Mouse (Mus musculus) heart, postnatal 4 days (tissue): ENCODE data around the gene Atp2b2. TPM values are rescaled to one million over a fixed set of nuclear protein-coding genes. Genes with fewer than 3 reads are reported as not detected.
A peak's percentile ranks its signal among the peaks of the same experiment; 100 is the strongest.
"Not testable (repeated sequence)": the region's sequence is repeated elsewhere in the genome, so short reads cannot be mapped to it uniquely, and the experiment has no call there.

ENCODE experiments used
- DNase-seq: peaks from one replicate; pipeline ENCODE4 v3.0.0; 2021
- total RNA-seq, 2 experiments: library from RNA; stranded (reverse); gene quantifications; 2 replicates each; pipeline ENCODE4 v1.2.3; 2021

Atp2b2 gene
- total RNA-seq, 2 experiments from 2014 or later, result 0.88 to 1.2 TPM

GRCm38 (mm10) chr6:113785658-113786057, 256.8 kb downstream of the Atp2b2 start:
- DNase-seq, result no peak

- DNase-seq, result no peak
Measured at GRCm38 (mm10) chr6:113778229-113778753, 264.1 kb downstream of the Atp2b2 start.

- DNase-seq, result no peak
Measured at GRCm38 (mm10) chr6:113768804-113769203, 273.6 kb downstream of the Atp2b2 start.

GRCm38 (mm10) chr6:113761644-113762043, 280.8 kb downstream of the Atp2b2 start:
- peak; percentile 70 for DNase-seq

- no peak for DNase-seq
Measured at GRCm38 (mm10) chr6:113749119-113749685, 293.2 kb downstream of the Atp2b2 start.

GRCm38 (mm10) chr6:113748351-113748750, 294.1 kb downstream of the Atp2b2 start:
- no peak for DNase-seq

GRCm38 (mm10) chr6:113747284-113747683, 295.1 kb downstream of the Atp2b2 start:
- no peak for DNase-seq

GRCm38 (mm10) chr6:113745117-113745516, 297.3 kb downstream of the Atp2b2 start:
- no peak for DNase-seq

- no peak for DNase-seq
Measured at GRCm38 (mm10) chr6:113743111-113743510, 299.3 kb downstream of the Atp2b2 start.

- DNase-seq, result no peak
Measured at GRCm38 (mm10) chr6:113742321-113742720, 300.1 kb downstream of the Atp2b2 start.

- no peak for DNase-seq
Measured at GRCm38 (mm10) chr6:113741425-113741824, 301.0 kb downstream of the Atp2b2 start.

- peak; percentile 92 for DNase-seq
Measured at GRCm38 (mm10) chr6:113740236-113741217, 301.9 kb downstream of the Atp2b2 start, which contains the start of gene Sec13. Gene Sec13, minus strand, starts transcription at chr6:113740743.

GRCm38 (mm10) chr6:113737318-113738046, 304.9 kb downstream of the Atp2b2 start:
- DNase-seq, result no peak

GRCm38 (mm10) chr6:113731296-113731695, 311.1 kb downstream of the Atp2b2 start:
- DNase-seq, result no peak

GRCm38 (mm10) chr6:113728181-113728580, 314.2 kb downstream of the Atp2b2 start:
- no peak for DNase-seq

- no peak for DNase-seq
Measured at GRCm38 (mm10) chr6:113721061-113721460, 321.4 kb downstream of the Atp2b2 start.

GRCm38 (mm10) chr6:113719878-113720277, 322.5 kb downstream of the Atp2b2 start, which contains the start of gene Ghrl:
Gene Ghrl, minus strand, starts transcription at chr6:113719880.
- DNase-seq, result no peak

- no peak for DNase-seq
Measured at GRCm38 (mm10) chr6:113717541-113717940, 324.9 kb downstream of the Atp2b2 start.

- no peak for DNase-seq
Measured at GRCm38 (mm10) chr6:113714797-113715196, 327.6 kb downstream of the Atp2b2 start.

GRCm38 (mm10) chr6:113714276-113714675, 328.1 kb downstream of the Atp2b2 start:
- DNase-seq, result no peak

- DNase-seq, result not testable (repeated sequence)
Measured at GRCm38 (mm10) chr6:113713389-113713788, 329.0 kb downstream of the Atp2b2 start.

GRCm38 (mm10) chr6:113712718-113713117, 329.7 kb downstream of the Atp2b2 start:
- no peak for DNase-seq
